Mouse (Mus musculus) embryonic fibroblast, embryonic 13.5 days (primary cell): Measurements from ENCODE around the gene Rgs13. TPM values are rescaled to one million over a fixed set of nuclear protein-coding genes. Genes with fewer than 3 reads are reported as not detected.

ENCODE experiments used
- H3K27ac ChIP-seq: 2 replicates; pipeline ENCODE4 v1.5.1; 2012; ENCODE audit warnings: low read length, control low read depth, inconsistent platforms; ENCODE audit not compliant: insufficient read depth
- H3K4me1 ChIP-seq: 2 replicates; pipeline ENCODE4 v1.6.1; 2011; ENCODE audit warnings: low read length; ENCODE audit not compliant: control insufficient read depth, insufficient read depth
- H3K4me3 ChIP-seq: 2 replicates; pipeline ENCODE4 v1.5.1; 2011; ENCODE audit warnings: mild to moderate bottlenecking, control low read depth, low read length; ENCODE audit not compliant: insufficient read depth
- CTCF ChIP-seq: IDR thresholded peaks from 2 replicates; pipeline ENCODE4 v1.5.1; 2011; ENCODE audit warnings: mild to moderate bottlenecking, control low read depth, low read length, moderate library complexity, borderline replicate concordance; ENCODE audit not compliant: insufficient read depth
- POLR2A ChIP-seq: IDR thresholded peaks from 2 replicates; pipeline ENCODE4 v1.6.1; 2011; ENCODE audit warnings: low read depth, mild to moderate bottlenecking, control low read depth, low read length, moderate library complexity
- polyA plus RNA-seq: library from polyadenylated mRNA; stranded (reverse); fragments of >200 nt; gene quantifications from 2 replicates; pipeline ENCODE4 v1.2.4, GENCODE M21; 2011; ENCODE audit warnings: low read depth; ENCODE audit not compliant: missing spikeins, insufficient read length

Rgs13 gene
- polyA plus RNA-seq: not detected in 2 replicates

DNA sequence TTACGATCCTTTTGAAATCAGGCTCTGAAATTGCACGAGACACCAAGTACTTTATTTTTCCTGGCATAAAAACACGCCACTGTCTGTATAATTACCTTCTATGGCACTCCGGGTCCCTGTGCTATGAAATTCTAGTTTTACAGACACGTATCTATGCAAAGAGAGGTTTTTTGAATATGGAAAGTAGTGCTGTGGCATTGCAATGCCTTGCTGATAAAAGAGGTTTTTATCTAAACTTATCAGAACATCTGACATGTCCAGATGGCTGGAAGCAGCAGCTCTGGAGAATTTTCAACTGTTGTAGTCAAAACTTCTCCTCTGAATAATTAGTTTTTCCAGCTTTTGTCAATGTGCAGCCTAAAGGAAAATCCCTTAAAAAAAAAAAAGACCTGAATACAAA is at the start of gene Rgs13:
Rgs13 (minus strand) TSS at position 207 of the 400 bp plus-strand sequence.
- no peak for TF ChIP-seq CTCF
- TF ChIP-seq POLR2A: no peak
- Histone ChIP-seq H3K4me1 (no peaks in the 10 kb centered on the region), H3K4me3 (no peak within 1 kb of the TSS)

DNA sequence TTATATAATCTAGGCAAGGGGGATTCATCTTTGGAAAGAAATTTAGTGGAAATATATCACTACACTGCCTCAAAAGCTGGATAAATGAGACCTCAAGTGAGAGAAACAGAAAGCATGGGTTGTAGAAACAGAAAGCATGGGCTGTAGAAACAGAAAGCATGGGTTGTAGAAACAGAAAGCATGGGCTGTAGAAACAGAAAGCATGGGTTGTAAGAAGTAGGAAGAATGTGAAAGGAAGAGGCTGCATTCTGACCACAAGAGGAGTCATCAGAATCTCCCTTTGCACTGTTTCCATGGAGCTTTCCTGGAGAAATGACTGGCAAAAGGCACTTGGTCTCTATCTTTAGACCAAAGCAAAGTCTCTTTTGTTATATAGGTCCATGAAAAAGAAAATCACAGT is 38.1 kb upstream of the Rgs13 start:
- Histone ChIP-seq H3K27ac (no peak overlapping the region), H3K4me1 (no peaks in the 10 kb centered on the region), H3K4me3 (no peak overlapping the region)
- TF ChIP-seq POLR2A (no peak), CTCF (no peak)

More for the DNA sequence above, at the start of gene Rgs13:
- H3K27ac ChIP-seq: no peak within 1 kb of the TSS

- no peak overlapping the region for H3K4me3 ChIP-seq
- TF ChIP-seq POLR2A: no peak
- no peak for TF ChIP-seq CTCF
- H3K4me1 ChIP-seq: no peaks in the 10 kb centered on the region
- no peak overlapping the region for H3K27ac ChIP-seq
These were observed 33.7 kb upstream of the Rgs13 start for GRCm38 (mm10) chr1:144210912-144211311.

- Histone ChIP-seq H3K4me3 (no peak overlapping the region), H3K4me1 (no peaks in the 10 kb centered on the region), H3K27ac (no peak overlapping the region)
- no peak for TF ChIP-seq POLR2A
- no peak for TF ChIP-seq CTCF
These were observed 29.3 kb upstream of the Rgs13 start for GRCm38 (mm10) chr1:144206281-144207061.

GRCm38 (mm10) chr1:144204766-144205165 is 27.6 kb upstream of the Rgs13 start:
- H3K27ac ChIP-seq: no peak overlapping the region
- no peaks in the 10 kb centered on the region for H3K4me1 ChIP-seq
- no peak overlapping the region for H3K4me3 ChIP-seq
- TF ChIP-seq CTCF (no peak), POLR2A (no peak)

DNA sequence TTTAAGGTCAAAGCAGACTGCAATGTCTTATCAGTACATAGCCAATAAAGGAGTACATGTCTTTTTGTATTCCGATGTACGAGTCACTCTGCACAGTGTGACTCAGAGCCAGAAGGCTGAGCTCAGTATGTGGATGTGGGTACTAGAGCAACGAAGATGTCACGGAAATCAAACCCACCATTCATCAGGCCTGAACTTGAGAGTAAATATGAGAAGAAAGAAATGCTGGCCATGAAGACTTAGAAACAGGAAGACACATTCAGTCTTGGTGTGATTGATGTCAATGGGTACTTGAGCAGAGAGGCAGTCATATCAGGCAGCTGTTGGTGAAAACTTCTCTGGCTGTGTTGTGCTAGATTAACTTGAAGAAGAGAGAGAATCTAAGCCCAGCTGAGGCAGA is 25.8 kb upstream of the Rgs13 start:
- Histone ChIP-seq H3K27ac (no peak overlapping the region), H3K4me1 (no peaks in the 10 kb centered on the region), H3K4me3 (no peak overlapping the region)
- TF ChIP-seq CTCF (no peak), POLR2A (no peak)

DNA sequence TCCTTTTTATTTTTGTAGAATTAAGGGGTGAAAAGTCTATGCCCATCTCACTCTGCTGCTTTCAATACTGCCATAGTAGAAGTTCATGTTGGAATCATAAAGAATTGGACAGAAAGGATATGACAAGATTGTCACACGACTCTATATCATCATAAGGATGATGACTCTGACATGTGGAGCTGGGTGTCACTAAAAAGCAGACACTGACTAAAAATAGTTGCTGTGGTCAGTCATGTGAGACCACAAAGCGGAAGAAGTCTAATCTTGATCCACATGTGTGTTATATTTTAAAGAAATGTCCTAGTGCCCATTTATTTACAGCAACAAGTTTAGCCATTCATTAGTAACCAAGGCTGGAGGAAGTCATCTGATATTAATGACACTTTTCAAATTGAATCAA is 23.3 kb upstream of the Rgs13 start:
- H3K4me1 ChIP-seq: no peaks in the 10 kb centered on the region
- no peak for TF ChIP-seq POLR2A
- no peak for TF ChIP-seq CTCF
- no peak overlapping the region for H3K4me3 ChIP-seq
- H3K27ac ChIP-seq: no peak overlapping the region

DNA sequence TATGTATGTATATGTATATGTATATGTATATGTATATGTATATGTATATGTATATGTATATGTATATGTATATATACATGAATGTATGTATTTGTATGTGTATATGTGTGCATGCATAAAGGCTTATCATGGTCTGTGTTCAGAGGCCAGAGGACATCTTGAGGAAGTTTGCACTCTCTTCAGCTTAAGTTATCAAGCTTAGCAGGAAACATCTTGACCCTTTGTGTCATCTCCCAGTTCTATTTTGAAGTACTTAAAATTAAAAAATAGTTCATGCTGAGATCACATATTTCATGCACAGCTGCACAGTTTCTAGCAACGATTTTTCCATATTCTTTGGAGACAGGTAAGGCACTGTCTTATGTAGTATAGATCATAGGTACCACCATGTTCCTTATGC is 22.4 kb upstream of the Rgs13 start:
- TF ChIP-seq CTCF (no peak), POLR2A (no peak)
- Histone ChIP-seq H3K4me3 (no peak overlapping the region), H3K4me1 (no peaks in the 10 kb centered on the region), H3K27ac (no peak overlapping the region)

DNA sequence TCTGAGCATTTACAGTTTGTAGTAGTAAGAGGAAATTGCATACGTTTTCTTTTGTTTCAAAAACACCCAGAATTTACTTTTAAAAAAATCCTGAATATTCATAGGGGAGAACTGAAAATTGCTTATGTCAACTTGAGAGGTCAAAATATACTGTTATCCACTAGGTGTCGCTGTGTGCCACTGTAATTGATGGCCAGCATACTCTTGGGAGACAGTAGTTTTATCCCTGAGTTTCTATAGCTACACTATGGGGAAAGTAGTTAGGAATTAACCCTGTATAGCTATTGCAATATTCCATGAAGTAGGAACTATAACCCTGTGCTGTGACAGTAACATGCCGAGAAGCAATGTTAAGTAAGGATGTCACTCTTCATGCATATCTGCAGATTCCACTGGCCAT is 20.5 kb upstream of the Rgs13 start:
- TF ChIP-seq POLR2A: no peak
- no peak for TF ChIP-seq CTCF
- Histone ChIP-seq H3K4me3 (no peak overlapping the region), H3K27ac (no peak overlapping the region), H3K4me1 (no peaks in the 10 kb centered on the region)

- Histone ChIP-seq H3K4me3 (no peak overlapping the region), H3K4me1 (no peaks in the 10 kb centered on the region), H3K27ac (no peak overlapping the region)
- TF ChIP-seq POLR2A (no peak), CTCF (no peak)
These were observed 9.7 kb upstream of the Rgs13 start for GRCm38 (mm10) chr1:144186655-144187396.
